ENCODE assay signal across 20 mouse cellular contexts in genomic region chr8:57923556-57923955, GRCm38 (mm10).
A peak's percentile ranks its signal among the peaks of the same experiment; 100 is the strongest.
DNase-seq lines count a peak whose midpoint lies in the region; ATAC-seq and TF ChIP-seq lines count a peak whose summit lies in the region.
"Had no signal": no experiment of that assay in that cellular context is flagged by ENCODE, and none has a peak within 500 bp of the region (broad histone marks: within the 10 kb centered on the region; RNA-seq: fewer than 3 reads in every experiment).

No protein-coding gene starts in this region.

- H3K4me1 ChIP-seq in hindbrain, embryonic 10.5 days (replicated peaks), result peaks cover 36% of the 10 kb centered on the region
- no peaks in the 10 kb centered on the region for H3K4me1 ChIP-seq in hindbrain, postnatal 0 days (ENCODE audit: insufficient read depth, low read length)
- peaks cover 17% of the 10 kb centered on the region for H3K4me1 ChIP-seq in neural tube, embryonic 12.5 days
- H3K4me1 ChIP-seq in forebrain, embryonic 14.5 days (ENCODE audit: control insufficient read depth, insufficient read depth, low read length), result peaks cover 18% of the 10 kb centered on the region
- H3K4me1 ChIP-seq in neural tube, embryonic 14.5 days (ENCODE audit: control insufficient read depth, insufficient read depth, low read length), result peaks cover 4% of the 10 kb centered on the region; the same call in 1 of the 2 replicates
- H3K4me1 ChIP-seq: heart, embryonic 10.5 days; megakaryocyte, embryonic 14.5 days had no signal

- no peak for TF ChIP-seq CTCF in hindbrain, postnatal 0 days (IDR thresholded peaks at IDR 0.05; ENCODE audit: low read depth)

- peak overlapping the region; percentile 57 for H3K27ac ChIP-seq in hindbrain, embryonic 10.5 days
- no peak overlapping the region for H3K27ac ChIP-seq in hindbrain, postnatal 0 days
- H3K27ac ChIP-seq in neural tube, embryonic 12.5 days, result no peak overlapping the region
- H3K27ac ChIP-seq in forebrain, embryonic 14.5 days (ENCODE audit: low read depth, low read length), result no peak overlapping the region
- no peak overlapping the region for H3K27ac ChIP-seq in neural tube, embryonic 14.5 days (ENCODE audit: low read depth, low read length)
- H3K27ac ChIP-seq: heart, embryonic 10.5 days; layer of hippocampus, adult 2 months; liver, embryonic 14.5 days had no signal

- no peak for ATAC-seq in hindbrain, postnatal 0 days
- ATAC-seq in neural tube, embryonic 12.5 days (ENCODE audit: low FRiP score, low read depth), result peak; percentile 70
- peak; percentile 43; the same call in 1 of the 2 replicates for ATAC-seq in forebrain, embryonic 14.5 days
- peak; percentile 70; the same call in 1 of the 2 replicates for ATAC-seq in neural tube, embryonic 14.5 days (ENCODE audit: low read depth)
- ATAC-seq in megakaryocyte progenitor cell, adult 5-6 weeks (replicated peaks; ENCODE audit: poor library complexity), result no peak

- no peak overlapping the region for H3K4me3 ChIP-seq in hindbrain, embryonic 10.5 days
- no peak overlapping the region for H3K4me3 ChIP-seq in hindbrain, postnatal 0 days (ENCODE audit: low read length)
- no peak overlapping the region for H3K4me3 ChIP-seq in neural tube, embryonic 12.5 days
- H3K4me3 ChIP-seq in forebrain, embryonic 14.5 days (ENCODE audit: low read depth, low read length), result no peak overlapping the region
- no peak overlapping the region for H3K4me3 ChIP-seq in neural tube, embryonic 14.5 days (ENCODE audit: low read depth, low read length)
- H3K4me3 ChIP-seq: heart, embryonic 10.5 days; layer of hippocampus, adult 2 months; megakaryocyte, embryonic 14.5 days had no signal

- no peaks in the 10 kb centered on the region for H3K36me3 ChIP-seq in hindbrain, embryonic 10.5 days
- H3K36me3 ChIP-seq in hindbrain, postnatal 0 days (ENCODE audit: insufficient read depth, low read length), result no peaks in the 10 kb centered on the region
- H3K36me3 ChIP-seq in neural tube, embryonic 12.5 days, result no peaks in the 10 kb centered on the region
- H3K36me3 ChIP-seq in forebrain, embryonic 14.5 days (ENCODE audit: control insufficient read depth, insufficient read depth, low read length), result no peaks in the 10 kb centered on the region
- H3K36me3 ChIP-seq in neural tube, embryonic 14.5 days (ENCODE audit: control insufficient read depth, insufficient read depth, low read length), result no peaks in the 10 kb centered on the region
- H3K36me3 ChIP-seq: G1E; heart, embryonic 10.5 days had no signal

- H3K9me3 ChIP-seq in hindbrain, embryonic 10.5 days, result no peaks in the 10 kb centered on the region
- H3K9me3 ChIP-seq in hindbrain, postnatal 0 days (ENCODE audit: low read length), result no peaks in the 10 kb centered on the region
- H3K9me3 ChIP-seq in neural tube, embryonic 12.5 days, result no peaks in the 10 kb centered on the region
- H3K9me3 ChIP-seq in forebrain, embryonic 14.5 days (replicated peaks; ENCODE audit: control insufficient read depth, low read length), result no peaks in the 10 kb centered on the region
- no peaks in the 10 kb centered on the region for H3K9me3 ChIP-seq in neural tube, embryonic 14.5 days (ENCODE audit: control insufficient read depth, low read length)
- H3K9me3 ChIP-seq: G1E; heart, embryonic 10.5 days; megakaryocyte, embryonic 14.5 days had no signal

- H3K27me3 ChIP-seq in hindbrain, embryonic 10.5 days (ENCODE audit: insufficient read depth, poor library complexity, severe bottlenecking), result no peaks in the 10 kb centered on the region
- no peaks in the 10 kb centered on the region for H3K27me3 ChIP-seq in hindbrain, postnatal 0 days (ENCODE audit: insufficient read depth, low read length)
- no peaks in the 10 kb centered on the region for H3K27me3 ChIP-seq in neural tube, embryonic 12.5 days (replicated peaks)
- H3K27me3 ChIP-seq in forebrain, embryonic 14.5 days (replicated peaks; ENCODE audit: control insufficient read depth, insufficient read depth, low read length), result no peaks in the 10 kb centered on the region
- H3K27me3 ChIP-seq in neural tube, embryonic 14.5 days (ENCODE audit: control insufficient read depth, insufficient read depth, low read length), result no peaks in the 10 kb centered on the region
- H3K27me3 ChIP-seq: megakaryocyte, embryonic 14.5 days had no signal

- H3K9ac ChIP-seq in hindbrain, postnatal 0 days (replicated peaks; ENCODE audit: low read length), result no peak overlapping the region
- no peak overlapping the region for H3K9ac ChIP-seq in neural tube, embryonic 12.5 days
- no peak overlapping the region for H3K9ac ChIP-seq in forebrain, embryonic 14.5 days (ENCODE audit: low read length)
- H3K9ac ChIP-seq in neural tube, embryonic 14.5 days (replicated peaks; ENCODE audit: low read depth, low read length), result no peak overlapping the region
- H3K9ac ChIP-seq: liver, embryonic 14.5 days had no signal

- DNase-seq in hindbrain, embryonic 10.5 days (ENCODE audit: low spot score), result peak; percentile 16
- DNase-seq in hindbrain, postnatal 0 days (ENCODE audit: low spot score), result no peak
- DNase-seq in neural tube, embryonic 10.5 days (ENCODE audit: extremely low spot score, low spot score), result no peak
- peak; percentile 52 for DNase-seq in forebrain, embryonic 14.5 days (ENCODE audit: low spot score)
- DNase-seq in adrenal gland, adult 2 months, result no peak
- DNase-seq: adrenal gland, postnatal 25 days; cerebellum, adult 18-20 months; cerebellum, postnatal 36 days; heart, postnatal 10 days; kidney, adult 8-10 months; kidney, postnatal 14 days; layer of hippocampus, postnatal 36 days had no signal

- 37% methylated on average over 6 of the region's 6 CpGs for WGBS in hindbrain, embryonic 10.5 days
- 23% methylated on average over 6 of the region's 6 CpGs for WGBS in hindbrain, postnatal 0 days
- WGBS in neural tube, embryonic 12.5 days, result 23% methylated on average over 6 of the region's 6 CpGs
- 22% methylated on average over 6 of the region's 6 CpGs for WGBS in forebrain, embryonic 14.5 days
- WGBS in neural tube, embryonic 14.5 days, result 7% methylated on average over 6 of the region's 6 CpGs

- H3K4me2 ChIP-seq in hindbrain, postnatal 0 days (ENCODE audit: low read depth, low read length), result no peak overlapping the region
- no peak overlapping the region; the same call in 1 of the 2 replicates for H3K4me2 ChIP-seq in neural tube, embryonic 12.5 days (replicated peaks)
- no peak overlapping the region for H3K4me2 ChIP-seq in forebrain, embryonic 14.5 days (ENCODE audit: low read length)
- H3K4me2 ChIP-seq in neural tube, embryonic 14.5 days (ENCODE audit: low read depth, low read length), result no peak overlapping the region

Comparison
In these comparisons a context has a peak if more than half of its experiments do, and no peak if none do; other contexts are left out.
1. DNase-seq: peak in hindbrain, embryonic 10.5 days (single experiment) and forebrain, embryonic 14.5 days (single experiment); none in hindbrain, postnatal 0 days (single experiment), neural tube, embryonic 10.5 days (single experiment) and adrenal gland, adult 2 months (single experiment).
2. ATAC-seq: peak in neural tube, embryonic 12.5 days (single experiment), forebrain, embryonic 14.5 days (single experiment) and neural tube, embryonic 14.5 days (single experiment); none in hindbrain, postnatal 0 days (single experiment) and megakaryocyte progenitor cell, adult 5-6 weeks (single experiment).